Mouse (Mus musculus) cerebellum, postnatal 4 days (tissue): ENCODE measurements around the gene Gm20795.
"Not testable (repeated sequence)": the region's sequence is repeated elsewhere in the genome, so short reads cannot be mapped to it uniquely, and the experiment has no call there.

ENCODE experiments used
- DNase-seq, 2 experiments: peaks; one replicate each; pipeline ENCODE4 v3.0.0; 2022; ENCODE audit warnings: low spot score in 2 of 2, mixed read lengths in 1 of 2

Gm20795 gene

DNA sequence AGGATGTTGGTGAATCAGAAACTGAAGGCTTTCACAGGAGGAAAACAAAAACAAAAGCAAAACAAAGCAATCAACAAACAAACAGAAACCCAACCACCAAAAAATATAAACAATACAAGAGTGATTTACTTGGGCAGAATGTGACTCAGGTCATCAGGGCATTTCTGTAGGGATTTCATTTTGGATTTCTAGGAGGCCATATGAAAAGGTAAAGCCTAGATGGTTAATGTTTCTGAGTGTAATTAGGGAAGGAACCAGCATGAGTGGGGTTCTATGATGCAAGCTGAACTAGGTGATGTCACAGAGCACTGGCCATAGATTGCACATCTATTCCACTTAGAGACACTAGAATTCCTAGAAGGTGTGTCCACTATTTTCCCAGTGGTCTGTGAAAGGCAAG lies at the start of gene Gm20795:
Gene Gm20795 (plus strand): TSS at position 301 of the 400 bp plus-strand sequence.
- not testable (repeated sequence) for DNase-seq

DNA sequence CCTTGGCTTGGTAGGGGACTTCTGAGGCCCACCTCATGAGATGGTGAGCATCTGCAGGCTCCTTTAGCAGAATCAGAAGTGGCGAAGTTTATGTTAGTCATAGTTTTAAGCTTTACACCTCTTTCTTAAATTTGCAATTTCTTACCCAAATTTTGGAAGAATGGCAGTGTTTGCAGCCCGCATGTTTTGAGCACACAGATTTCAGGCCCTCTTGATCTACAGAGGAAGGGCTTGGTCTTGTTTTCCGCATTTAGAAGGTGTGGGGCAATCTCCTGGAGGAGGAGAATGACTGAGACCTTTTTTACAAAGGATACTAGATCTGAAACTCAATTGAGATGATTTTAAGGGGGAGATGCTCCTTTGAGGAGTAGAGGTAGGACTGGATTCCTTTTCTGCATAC lies 29.0 kb upstream of the Gm20795 start, which contains the start of gene Gm21797:
Gene Gm21797 (minus strand): TSS at position 101 of the 400 bp plus-strand sequence.
- not testable (repeated sequence) for DNase-seq
